Mouse (Mus musculus): ENCODE measurements at regions not wholly inside any gene's neighbourhood (a gene's known extent, or its start where the extent isn't known, plus 50 kb on each side); places are given as distances from the start of the nearest gene placed in this dataset.

DNA sequence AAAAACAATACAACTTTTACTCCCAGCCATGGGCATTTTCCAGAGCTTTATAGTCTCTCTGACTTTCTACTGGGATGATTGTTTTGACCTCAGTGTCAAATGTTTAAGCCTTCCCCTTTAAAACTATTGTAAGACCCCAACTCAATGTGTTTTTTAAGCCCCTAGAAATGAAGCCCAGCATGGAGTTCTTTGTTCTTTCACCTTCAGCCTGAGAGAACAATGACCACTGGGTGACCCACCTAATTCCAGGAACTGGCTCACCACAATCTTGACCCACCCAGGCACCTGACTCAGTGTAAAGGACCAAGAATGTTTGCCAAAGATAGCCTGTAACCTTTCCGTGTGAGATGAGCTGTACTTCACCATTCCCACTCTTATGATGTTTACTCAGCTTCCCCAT, 121.9 kb upstream of the Slc39a10 start:
- TF ChIP-seq CTCF (IDR thresholded peaks at IDR 0.05; ENCODE audit: low read depth), result no peak
- TF ChIP-seq EP300 (IDR thresholded peaks at IDR 0.05; ENCODE audit: low read depth), result no peak
